Mouse (Mus musculus): ENCODE measurements around the gene Fam107a. TPM values are rescaled to one million over a fixed set of nuclear protein-coding genes. Genes with fewer than 3 reads are reported as not detected.

Fam107a gene
- polyA plus RNA-seq, 1 experiment, result not detected

GRCm38 (mm10) chr14:8246878-8247277, 70.9 kb downstream of the Fam107a start:
- H3ac ChIP-seq (ENCODE audit: control insufficient read depth, insufficient read length, low read depth), result no peak overlapping the region
- no peak overlapping the region for H3K4me3 ChIP-seq (ENCODE audit: insufficient read depth, poor library complexity, severe bottlenecking)
- peaks cover 3% of the 10 kb centered on the region for H3K27me3 ChIP-seq (ENCODE audit: control insufficient read depth, insufficient read depth, insufficient read length)
- no peaks in the 10 kb centered on the region for H3K79me3 ChIP-seq (ENCODE audit: low read depth)
- H3K36me3 ChIP-seq (ENCODE audit: control insufficient read depth, insufficient read depth), result no peaks in the 10 kb centered on the region
- H3K79me2 ChIP-seq (ENCODE audit: control insufficient read depth, insufficient read depth), result no peaks in the 10 kb centered on the region
- TF ChIP-seq MAX (IDR thresholded peaks at IDR 0.05) (no peak), CTCF (IDR thresholded peaks at IDR 0.05; ENCODE audit: control insufficient read depth, insufficient read depth, insufficient read length) (no peak), MYOD1 (IDR thresholded peaks at IDR 0.05; ENCODE audit: control insufficient read depth, insufficient read length, low read depth) (no peak), MYOG (IDR thresholded peaks at IDR 0.05; ENCODE audit: control insufficient read depth, extremely low read depth, insufficient read length) (no peak), USF1 (IDR thresholded peaks at IDR 0.05; ENCODE audit: low read depth) (no peak), FOSL1 (IDR thresholded peaks at IDR 0.05; ENCODE audit: insufficient read depth, low read length, poor library complexity, severe bottlenecking) (no peak), CEBPB (IDR thresholded peaks at IDR 0.05; ENCODE audit: low read depth) (no peak)

Other genes starting within 250 kb of the Fam107a start
- gene Rpp14, start 237.7 kb downstream of the Fam107a start, polyA plus RNA-seq (2012; fragmentation: generic; extraction: Trizol), result 33.7 TPM
- 17.8 TPM for gene Pxk, start 219.8 kb downstream of the Fam107a start, polyA plus RNA-seq (2012; fragmentation: generic; extraction: Trizol)
- gene Pdhb, start 145.0 kb downstream of the Fam107a start, polyA plus RNA-seq (2012; fragmentation: generic; extraction: Trizol), result 127 TPM
- gene Kctd6, start 103.9 kb downstream of the Fam107a start, polyA plus RNA-seq (2012; fragmentation: generic; extraction: Trizol), result 3.9 TPM
- gene Acox2, start 58.7 kb downstream of the Fam107a start, polyA plus RNA-seq (2012; fragmentation: generic; extraction: Trizol), result not detected
- not detected for gene Oit1, start 60.7 kb upstream of the Fam107a start, polyA plus RNA-seq (2012; fragmentation: generic; extraction: Trizol)